Mouse (Mus musculus): ENCODE data around the gene Lrig1. TPM values are rescaled to one million over a fixed set of nuclear protein-coding genes. Genes with fewer than 3 reads are reported as not detected.
"Not testable (repeated sequence)": the region's sequence is repeated elsewhere in the genome, so short reads cannot be mapped to it uniquely, and the experiment has no call there.

Lrig1 gene
- polyA plus RNA-seq, 1 experiment from 2014 or later: 18.0 TPM

GRCm38 (mm10) chr6:94563203-94563940 is 136.6 kb downstream of the Lrig1 start:
- DNase-seq (ENCODE audit: low spot score): no peak

GRCm38 (mm10) chr6:94561346-94561745 is 138.6 kb downstream of the Lrig1 start:
- no peak overlapping the region for H3K4me3 ChIP-seq (ENCODE audit: low read depth, low read length)
- H3K27me3 ChIP-seq (ENCODE audit: control insufficient read depth, insufficient read depth, low read length): no peaks in the 10 kb centered on the region
- 78% methylated on average over 1 of the region's 1 CpGs for WGBS
- no peaks in the 10 kb centered on the region for H3K9me3 ChIP-seq (ENCODE audit: control insufficient read depth, low read length)
- no peak for ATAC-seq (ENCODE audit: low FRiP score)
- no peak overlapping the region for H3K4me2 ChIP-seq (replicated peaks; ENCODE audit: low read depth, low read length)
- no peak for DNase-seq (ENCODE audit: low spot score)
- no peak overlapping the region for H3K9ac ChIP-seq (ENCODE audit: low read depth, low read length)
- no peaks in the 10 kb centered on the region for H3K36me3 ChIP-seq (ENCODE audit: control insufficient read depth, insufficient read depth, low read length)
- H3K27ac ChIP-seq (ENCODE audit: low read depth, low read length): no peak overlapping the region
- H3K4me1 ChIP-seq (replicated peaks; ENCODE audit: control insufficient read depth, insufficient read depth, low read length): no peaks in the 10 kb centered on the region

More at GRCm38 (mm10) chr6:94563203-94563940, 136.6 kb downstream of the Lrig1 start:
- no peak overlapping the region for H3K27ac ChIP-seq (ENCODE audit: low read depth, low read length)
- no peaks in the 10 kb centered on the region for H3K27me3 ChIP-seq (ENCODE audit: control insufficient read depth, insufficient read depth, low read length)
- no peaks in the 10 kb centered on the region for H3K4me1 ChIP-seq (replicated peaks; ENCODE audit: control insufficient read depth, insufficient read depth, low read length)
- no peak overlapping the region for H3K4me3 ChIP-seq (ENCODE audit: low read depth, low read length)
- H3K36me3 ChIP-seq (ENCODE audit: control insufficient read depth, insufficient read depth, low read length): no peaks in the 10 kb centered on the region
- no peak overlapping the region for H3K4me2 ChIP-seq (replicated peaks; ENCODE audit: low read depth, low read length)
- no peaks in the 10 kb centered on the region for H3K9me3 ChIP-seq (ENCODE audit: control insufficient read depth, low read length)
- WGBS: 62% methylated on average over 8 of the region's 8 CpGs
- no peak for ATAC-seq (ENCODE audit: low FRiP score)
- H3K9ac ChIP-seq (ENCODE audit: low read depth, low read length): no peak overlapping the region

- Histone ChIP-seq H3K4me1 (replicated peaks; ENCODE audit: control insufficient read depth, insufficient read depth, low read length) (no peaks in the 10 kb centered on the region), H3K27ac (ENCODE audit: low read depth, low read length) (no peak overlapping the region), H3K4me3 (ENCODE audit: low read depth, low read length) (no peak overlapping the region), H3K27me3 (ENCODE audit: control insufficient read depth, insufficient read depth, low read length) (no peaks in the 10 kb centered on the region), H3K9me3 (ENCODE audit: control insufficient read depth, low read length) (no peaks in the 10 kb centered on the region), H3K36me3 (ENCODE audit: control insufficient read depth, insufficient read depth, low read length) (no peaks in the 10 kb centered on the region), H3K9ac (ENCODE audit: low read depth, low read length) (no peak overlapping the region), H3K4me2 (replicated peaks; ENCODE audit: low read depth, low read length) (no peak overlapping the region)
- DNase-seq (ENCODE audit: low spot score) (no peak), ATAC-seq (ENCODE audit: low FRiP score) (no peak)
- WGBS: 97% methylated on average over 1 of the region's 1 CpGs
Observed at GRCm38 (mm10) chr6:94560896-94561295, 139.1 kb downstream of the Lrig1 start.

- H3K4me2 ChIP-seq (replicated peaks; ENCODE audit: low read depth, low read length); H3K4me3 ChIP-seq (ENCODE audit: low read depth, low read length); H3K9me3 ChIP-seq (ENCODE audit: control insufficient read depth, low read length); H3K4me1 ChIP-seq (replicated peaks; ENCODE audit: control insufficient read depth, insufficient read depth, low read length); ATAC-seq (ENCODE audit: low FRiP score); H3K9ac ChIP-seq (ENCODE audit: low read depth, low read length); DNase-seq (ENCODE audit: low spot score); H3K36me3 ChIP-seq (ENCODE audit: control insufficient read depth, insufficient read depth, low read length); H3K27me3 ChIP-seq (ENCODE audit: control insufficient read depth, insufficient read depth, low read length); H3K27ac ChIP-seq (ENCODE audit: low read depth, low read length): not testable (repeated sequence)
- WGBS: 68% methylated on average over 1 of the region's 1 CpGs
Observed at GRCm38 (mm10) chr6:94558603-94559002, 141.4 kb downstream of the Lrig1 start.

Other genes with a start within 250 kb of the Lrig1 start
- gene Slc25a26, start 199.8 kb downstream of the Lrig1 start, polyA plus RNA-seq (2014; fragmentation: Nextera tagmentation; extraction: Ambion mirVana): 7.8 and 9.3 TPM in 2 replicates

Measured in hindbrain, embryonic 11.5 days (tissue).